Mouse (Mus musculus) CH12.LX (cell line): ENCODE data around the gene Muc13.

Experiments
- EP300 ChIP-seq: IDR thresholded peaks from 2 replicates; pipeline ENCODE4 v1.6.1; 2011; ENCODE audit warnings: low read length, improper control_type of control experiment
- HCFC1 ChIP-seq: IDR thresholded peaks from 2 replicates; pipeline ENCODE4 v1.6.1; 2012; ENCODE audit warnings: low read depth, mild to moderate bottlenecking, inconsistent platforms, low read length, improper control_type of control experiment
- MEF2A ChIP-seq: IDR thresholded peaks from 2 replicates; pipeline ENCODE4 v1.6.1; 2014; ENCODE audit warnings: low read depth, mild to moderate bottlenecking, inconsistent platforms, low read length, improper control_type of control experiment, borderline replicate concordance
- POLR2A ChIP-seq: IDR thresholded peaks from 2 replicates; pipeline ENCODE4 v1.6.1; 2011; ENCODE audit warnings: low read depth, mild to moderate bottlenecking, improper control_type of control experiment, low read length

DNA sequence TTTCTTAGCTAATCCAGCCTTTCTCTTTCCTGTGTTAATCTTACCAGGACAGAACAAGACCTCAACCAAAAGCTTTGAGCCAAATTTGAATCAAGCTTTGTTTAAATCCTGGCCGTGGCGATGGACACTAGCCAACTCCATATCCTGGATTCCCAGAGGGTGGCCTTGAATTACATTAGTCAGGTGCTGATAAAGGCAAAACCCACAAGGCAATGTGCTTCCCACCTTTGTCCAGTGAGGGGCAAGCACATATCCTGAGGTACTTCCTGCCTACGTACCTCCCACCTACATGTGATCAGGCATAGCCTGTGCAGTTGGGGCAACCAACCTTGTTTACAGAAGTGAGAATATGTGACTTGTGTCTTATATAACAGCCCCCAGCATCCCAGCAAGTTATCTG lies 18.9 kb upstream of the Muc13 start:
- TF ChIP-seq POLR2A: no peak
- TF ChIP-seq HCFC1: no peak
- no peak for TF ChIP-seq EP300
- TF ChIP-seq MEF2A: no peak
